Mouse (Mus musculus) embryo, embryonic 10.5 days (tissue): ENCODE data around the gene Stk39.

ENCODE experiments used
- DNase-seq: peaks from one replicate; pipeline ENCODE4 v3.0.0-alpha.2; 2015; ENCODE audit warnings: low spot score

The Stk39 gene

GRCm38 (mm10) chr2:68232929-68233328 is 239.1 kb downstream of the Stk39 start:
- no peak for DNase-seq

GRCm38 (mm10) chr2:68229872-68230271 is 242.2 kb downstream of the Stk39 start:
- no peak for DNase-seq

GRCm38 (mm10) chr2:68229081-68229480 is 243.0 kb downstream of the Stk39 start:
- no peak for DNase-seq

- peak; percentile 33 for DNase-seq
These were observed 249.7 kb downstream of the Stk39 start for GRCm38 (mm10) chr2:68222227-68222873.

GRCm38 (mm10) chr2:68221226-68221625 is 250.8 kb downstream of the Stk39 start:
- peak; percentile 70 for DNase-seq

- no peak for DNase-seq
These were observed 252.2 kb downstream of the Stk39 start for GRCm38 (mm10) chr2:68219823-68220222.

GRCm38 (mm10) chr2:68215176-68215575 is 256.9 kb downstream of the Stk39 start:
- no peak for DNase-seq

GRCm38 (mm10) chr2:68214400-68214799 is 257.7 kb downstream of the Stk39 start:
- DNase-seq: no peak

GRCm38 (mm10) chr2:68211443-68211842 is 260.6 kb downstream of the Stk39 start:
- DNase-seq: no peak

- no peak for DNase-seq
These were observed 275.8 kb downstream of the Stk39 start for GRCm38 (mm10) chr2:68196245-68196644.

GRCm38 (mm10) chr2:68194444-68194843 is 277.6 kb downstream of the Stk39 start:
- DNase-seq: no peak

GRCm38 (mm10) chr2:68193465-68193837 is 278.6 kb downstream of the Stk39 start:
- DNase-seq: no peak

- DNase-seq: no peak
These were observed 279.2 kb downstream of the Stk39 start for GRCm38 (mm10) chr2:68192605-68193464.

GRCm38 (mm10) chr2:68176425-68176824 is 295.6 kb downstream of the Stk39 start:
- no peak for DNase-seq

- no peak for DNase-seq
These were observed 300.8 kb downstream of the Stk39 start for GRCm38 (mm10) chr2:68171306-68171705.

GRCm38 (mm10) chr2:68162012-68162411 is 310.1 kb downstream of the Stk39 start:
- DNase-seq: no peak

- no peak for DNase-seq
These were observed 311.5 kb downstream of the Stk39 start for GRCm38 (mm10) chr2:68160566-68160965.
